Mouse (Mus musculus): ENCODE data around the gene Faap100. TPM values are rescaled to one million over a fixed set of nuclear protein-coding genes. Genes with fewer than 3 reads are reported as not detected.
A peak's percentile ranks its signal among the peaks of the same experiment; 100 is the strongest.
"Not testable (repeated sequence)": the region's sequence is repeated elsewhere in the genome, so short reads cannot be mapped to it uniquely, and the experiment has no call there.

Gene Faap100
- polyA plus RNA-seq, 1 experiment from 2014 or later = 8.7 TPM

DNA sequence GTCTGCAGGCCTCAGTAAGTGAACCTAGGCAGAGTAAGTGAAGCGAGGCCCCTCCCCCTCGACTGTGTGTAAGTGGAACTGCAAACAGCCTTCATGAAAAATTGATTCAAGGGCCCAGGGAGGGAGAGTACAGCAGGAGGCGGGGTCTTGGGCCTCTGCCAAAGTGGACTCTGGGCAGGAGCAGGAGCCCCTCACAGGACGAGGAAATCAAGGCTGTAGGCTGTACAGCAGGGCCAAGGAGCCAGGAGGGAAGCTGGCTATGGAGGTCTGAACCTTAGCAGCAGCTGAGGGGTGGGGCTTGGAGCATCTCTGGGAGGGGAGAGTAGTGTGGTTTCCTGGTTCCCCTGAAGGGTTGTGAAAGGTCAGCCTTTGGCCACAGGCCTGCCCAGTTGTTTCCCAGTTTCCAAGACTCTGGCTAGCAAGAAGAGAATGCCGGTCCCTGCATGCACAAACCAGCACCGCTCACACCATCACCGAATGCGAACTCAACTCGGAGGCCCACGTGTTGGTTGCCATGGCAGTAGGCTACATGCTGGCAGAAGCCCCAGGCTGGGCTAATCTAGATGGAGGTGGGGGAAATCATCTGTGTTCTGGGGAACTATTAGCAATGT, 20.7 kb downstream of the Faap100 start:
- Histone ChIP-seq H3K4me2 (0 out of 2 replicates have a peak overlapping the region, but pooled peaks have one; percentile 9), H3K36me3 (no peaks in the 10 kb centered on the region), H3K9ac (0 out of 2 replicates have a peak overlapping the region, but pooled peaks have one; percentile 2), H3K4me3 (replicated peaks) (no peak overlapping the region), H3K27ac (peak overlapping the region; percentile 26; the same call in 1 of the 2 replicates), H3K27me3 (peaks cover 6% of the 10 kb centered on the region; the same call in 1 of the 2 replicates), H3K9me3 (replicated peaks) (no peaks in the 10 kb centered on the region), H3K4me1 (replicated peaks) (peaks cover 56% of the 10 kb centered on the region)
- ATAC-seq (ENCODE audit: low read depth) = no peak
- no peak for DNase-seq
- 37% methylated on average over 10 of the region's 10 CpGs for WGBS (ENCODE audit: insufficient replicate concordance)

DNA sequence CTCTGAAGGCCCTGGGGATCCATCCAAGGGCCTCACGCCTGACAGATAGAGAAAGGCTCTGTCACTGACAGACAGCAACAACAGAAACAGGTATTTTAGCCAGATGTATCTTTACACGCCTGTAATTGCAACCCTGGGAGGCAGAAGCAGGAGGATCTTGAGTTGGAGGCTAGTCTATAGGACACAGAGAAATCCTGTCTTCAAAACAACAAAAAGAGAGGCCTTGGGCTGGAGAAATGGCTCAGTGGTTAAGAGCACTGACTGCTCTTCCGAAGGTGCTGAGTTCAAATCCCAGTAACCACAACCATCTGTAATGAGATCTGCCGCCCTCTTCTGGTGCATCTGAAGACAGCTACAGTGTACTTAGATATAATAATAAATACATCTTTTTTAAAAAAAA, 21.7 kb downstream of the Faap100 start:
- Histone ChIP-seq H3K4me3 (replicated peaks) (no peak overlapping the region), H3K27me3 (peaks cover 5% of the 10 kb centered on the region; the same call in 1 of the 2 replicates), H3K9me3 (replicated peaks) (no peaks in the 10 kb centered on the region), H3K27ac (peak overlapping the region; percentile 93), H3K9ac (no peak overlapping the region), H3K36me3 (no peaks in the 10 kb centered on the region), H3K4me1 (replicated peaks) (peaks cover 66% of the 10 kb centered on the region), H3K4me2 (no peak overlapping the region)
- WGBS (ENCODE audit: insufficient replicate concordance) = 80% methylated on average over 4 of the region's 4 CpGs
- ATAC-seq (ENCODE audit: low read depth) (no peak), DNase-seq (no peak)

DNA sequence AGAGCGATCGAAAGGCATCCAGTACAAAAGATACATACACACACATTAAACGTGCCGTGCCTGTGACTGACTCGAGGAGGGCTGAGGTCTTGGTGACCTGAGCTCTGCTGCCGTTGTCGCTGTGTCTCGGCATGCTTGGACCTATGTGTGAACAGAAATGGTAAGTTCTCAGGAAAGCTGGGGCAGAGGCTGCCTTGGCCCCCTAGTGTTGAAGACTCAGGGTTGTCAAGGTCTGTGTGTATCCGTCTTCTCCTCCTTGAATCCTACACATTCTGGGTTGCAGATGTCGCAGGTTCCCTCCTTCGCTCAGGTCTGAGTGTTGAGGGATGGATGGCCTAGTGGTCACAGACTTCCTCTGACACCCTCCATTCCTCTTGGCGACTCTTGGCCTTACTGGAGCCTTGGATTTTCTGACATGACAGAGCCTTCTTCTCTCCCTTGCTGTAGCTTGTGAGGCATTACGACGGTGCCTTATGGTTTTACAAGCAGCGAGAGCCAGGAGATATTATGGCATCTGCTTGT, 22.2 kb downstream of the Faap100 start:
- peaks cover 9% of the 10 kb centered on the region; the same call in 1 of the 2 replicates for H3K27me3 ChIP-seq
- no peak for ATAC-seq (ENCODE audit: low read depth)
- no peak overlapping the region for H3K9ac ChIP-seq
- peaks cover 71% of the 10 kb centered on the region for H3K4me1 ChIP-seq (replicated peaks)
- no peak overlapping the region for H3K4me3 ChIP-seq (replicated peaks)
- H3K9me3 ChIP-seq (replicated peaks) = no peaks in the 10 kb centered on the region
- no peaks in the 10 kb centered on the region for H3K36me3 ChIP-seq
- H3K27ac ChIP-seq = peak overlapping the region; percentile 93
- 81% methylated on average over 15 of the region's 15 CpGs for WGBS (ENCODE audit: insufficient replicate concordance)
- H3K4me2 ChIP-seq = no peak overlapping the region
- DNase-seq = no peak

DNA sequence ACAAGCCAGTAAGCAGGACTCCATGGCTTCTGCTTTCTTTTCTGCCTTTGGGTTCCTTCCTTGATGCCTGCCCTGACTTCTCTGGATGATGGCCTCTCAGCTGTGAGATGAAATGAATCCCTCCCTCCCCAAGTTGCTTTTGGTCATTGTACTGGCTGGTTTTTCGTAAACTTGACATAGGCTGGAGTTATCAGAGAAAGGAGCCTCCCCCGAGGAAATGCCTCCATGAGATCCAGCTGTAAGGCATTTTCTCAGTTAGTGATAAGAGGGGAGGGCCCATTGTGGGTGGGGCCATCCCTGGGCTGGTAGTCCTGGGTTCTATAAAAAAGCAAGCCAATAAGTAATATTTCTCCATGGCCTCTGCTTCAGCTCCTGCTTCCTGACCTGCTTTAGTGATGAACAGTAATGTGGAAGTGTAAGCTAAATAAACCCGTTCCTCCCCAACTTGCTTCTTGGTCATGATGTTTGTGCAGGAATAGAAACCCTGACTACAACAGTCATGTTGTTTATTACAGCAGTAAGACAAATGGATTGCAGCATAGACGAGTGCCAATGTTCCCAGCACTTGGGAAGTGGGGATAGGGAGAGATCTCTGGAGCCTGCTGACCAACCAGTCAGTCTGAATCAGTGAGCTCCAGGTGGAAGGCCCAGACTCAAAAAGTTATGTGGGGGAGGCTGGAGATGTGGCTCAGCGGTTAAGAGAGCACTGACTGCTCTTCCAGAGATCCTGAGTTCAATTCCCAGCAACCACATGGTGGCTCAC, 23.1 kb downstream of the Faap100 start:
- Histone ChIP-seq H3K4me3 (replicated peaks) (peak overlapping the region; percentile 26; the same call in 1 of the 2 replicates), H3K4me2 (peak overlapping the region; percentile 78), H3K27me3 (peaks cover 14% of the 10 kb centered on the region), H3K36me3 (no peaks in the 10 kb centered on the region), H3K9ac (peak overlapping the region; percentile 79), H3K4me1 (replicated peaks) (peaks cover 80% of the 10 kb centered on the region), H3K27ac (peak overlapping the region; percentile 93), H3K9me3 (replicated peaks) (no peaks in the 10 kb centered on the region)
- peak; percentile 59 for DNase-seq
- peak; percentile 15; the same call in 1 of the 2 replicates for ATAC-seq (ENCODE audit: low read depth)
- WGBS (ENCODE audit: insufficient replicate concordance) = 41% methylated on average over 5 of the region's 5 CpGs

DNA sequence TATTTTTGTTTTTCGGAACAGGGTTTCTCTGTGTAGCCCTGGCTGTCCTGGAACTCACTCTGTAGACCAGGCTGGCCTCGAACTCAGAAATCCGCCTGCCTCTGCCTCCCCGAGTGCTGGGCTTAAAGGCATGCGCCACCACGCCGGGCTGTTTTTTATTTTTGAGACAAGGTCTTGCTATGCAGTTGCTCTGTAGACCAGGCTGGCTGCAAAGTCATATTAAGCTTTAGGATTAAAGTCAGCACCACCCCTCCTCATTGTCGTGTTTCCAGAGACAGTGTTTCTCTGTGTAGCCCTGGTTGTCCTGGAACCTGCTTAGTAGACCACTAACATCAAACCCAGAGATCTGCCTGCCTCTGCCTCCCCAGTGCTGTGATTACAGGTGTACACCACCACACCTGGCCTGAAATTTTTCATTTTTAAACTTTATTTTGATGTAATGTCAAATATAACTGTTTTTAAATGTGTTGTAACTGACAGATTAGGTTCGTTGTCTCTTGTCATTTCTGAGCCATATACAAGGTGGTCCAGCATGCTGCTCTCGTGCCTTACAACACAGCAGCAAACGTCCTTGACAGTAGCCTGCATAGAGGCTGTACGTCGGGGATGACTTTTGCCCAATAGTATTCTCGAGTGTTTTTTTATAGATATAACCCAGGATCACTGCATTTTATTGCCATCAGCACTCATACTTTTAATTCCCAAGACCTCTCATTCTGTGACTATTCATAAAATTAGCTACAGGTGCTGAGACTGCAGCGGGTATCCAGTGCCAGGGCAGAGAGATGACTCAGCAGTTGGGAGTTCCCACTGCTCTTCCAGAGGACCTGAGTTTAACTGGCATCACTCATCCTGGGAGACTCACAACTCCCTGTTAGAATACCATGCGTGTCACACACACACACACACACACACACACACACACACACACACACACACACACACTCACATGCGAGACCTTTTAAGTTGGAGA, 24.0 kb downstream of the Faap100 start:
- Histone ChIP-seq H3K27me3 (peaks cover 23% of the 10 kb centered on the region), H3K4me3 (replicated peaks) (peak overlapping the region; percentile 26), H3K36me3 (no peaks in the 10 kb centered on the region), H3K27ac (peak overlapping the region; percentile 93), H3K4me2 (peak overlapping the region; percentile 78), H3K9me3 (replicated peaks) (no peaks in the 10 kb centered on the region), H3K4me1 (replicated peaks) (peaks cover 89% of the 10 kb centered on the region), H3K9ac (peak overlapping the region; percentile 79)
- DNase-seq (no peak), ATAC-seq (ENCODE audit: low read depth) (no peak)
- WGBS (ENCODE audit: insufficient replicate concordance) = 72% methylated on average over 17 of the region's 17 CpGs

DNA sequence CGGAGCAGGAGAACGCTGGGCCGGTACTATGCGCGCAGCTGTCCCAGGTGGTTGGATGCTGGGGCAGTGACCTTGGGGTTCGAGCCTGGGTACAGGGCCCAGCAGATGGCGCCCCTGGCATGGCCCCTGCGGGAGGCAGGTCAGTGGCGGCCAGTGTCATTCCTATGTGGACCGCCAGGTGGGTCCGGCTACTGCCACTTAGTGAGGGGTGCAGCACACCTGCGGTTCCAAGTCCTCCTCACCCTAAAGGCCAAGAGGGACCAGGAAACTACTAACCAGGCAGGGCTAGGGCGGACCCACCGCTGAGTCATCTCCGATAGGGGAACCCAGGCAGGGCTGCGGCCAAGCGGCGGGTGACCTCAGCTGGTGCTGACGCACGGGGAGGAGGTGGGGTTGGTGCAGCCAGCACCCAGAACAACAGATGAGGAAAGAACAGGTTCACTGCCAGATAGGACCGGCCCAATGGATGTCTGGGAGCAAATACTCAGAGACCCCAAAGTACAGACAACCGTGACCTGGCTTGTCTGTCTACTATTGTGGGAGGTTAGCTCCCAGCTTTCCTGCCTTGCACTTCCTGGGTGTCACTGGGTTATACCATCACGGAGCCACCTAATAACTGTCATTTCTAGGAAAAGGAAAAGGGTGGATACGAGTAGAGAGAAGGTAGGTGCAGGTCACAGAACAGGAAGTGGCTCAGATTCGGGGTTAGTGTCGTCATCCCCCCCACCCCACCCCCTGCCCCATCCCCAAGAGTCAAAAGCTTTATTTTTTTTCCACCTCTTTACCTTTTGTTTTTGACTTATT, 24.9 kb downstream of the Faap100 start:
- peak; percentile 92 for ATAC-seq (ENCODE audit: low read depth)
- peak; percentile 93 for DNase-seq
- Histone ChIP-seq H3K36me3 (no peaks in the 10 kb centered on the region), H3K27ac (peak overlapping the region; percentile 93), H3K4me3 (replicated peaks) (peak overlapping the region; percentile 51), H3K4me2 (peak overlapping the region; percentile 78), H3K9me3 (replicated peaks) (no peaks in the 10 kb centered on the region), H3K27me3 (peaks cover 29% of the 10 kb centered on the region), H3K9ac (peak overlapping the region; percentile 79), H3K4me1 (replicated peaks) (peaks cover 97% of the 10 kb centered on the region)
- WGBS (ENCODE audit: insufficient replicate concordance) = 5% methylated on average over 26 of the region's 26 CpGs

DNA sequence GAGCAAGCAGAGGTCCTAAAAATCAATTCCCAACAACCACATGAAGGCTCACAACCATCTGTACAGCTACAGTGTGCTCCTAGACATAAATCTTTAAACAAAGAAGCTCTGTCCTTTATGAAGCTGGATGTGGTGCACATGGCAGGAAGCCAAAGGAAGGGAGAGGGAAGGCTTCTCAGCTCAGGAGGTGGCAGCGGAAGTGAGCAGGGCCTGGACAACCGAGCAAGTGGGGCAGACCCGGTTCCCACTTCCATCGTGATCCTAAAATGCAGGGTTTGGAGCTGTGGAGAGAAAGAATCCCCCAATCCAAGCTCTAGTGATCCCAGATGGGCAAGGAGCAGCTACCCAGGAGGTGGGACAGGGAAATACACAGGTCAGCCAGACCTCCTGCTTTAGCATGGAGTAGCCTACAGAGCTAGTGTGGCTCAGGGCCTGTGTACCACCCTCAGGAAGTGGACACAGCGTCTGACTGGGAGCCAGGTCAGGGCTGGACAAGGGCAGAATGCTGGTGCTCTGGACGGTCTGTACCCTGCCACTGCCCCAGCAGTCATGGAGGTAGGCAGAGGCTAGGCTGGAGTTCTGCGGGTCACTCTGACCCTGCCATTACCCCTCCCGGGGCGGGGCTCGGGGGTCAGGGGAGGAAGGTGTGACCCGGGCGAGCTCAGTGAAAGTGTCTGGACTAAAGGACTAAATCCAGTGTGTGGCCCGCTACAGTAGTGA, 25.8 kb downstream of the Faap100 start:
- no peaks in the 10 kb centered on the region for H3K9me3 ChIP-seq (replicated peaks)
- peaks cover 90% of the 10 kb centered on the region for H3K4me1 ChIP-seq (replicated peaks)
- no peak for ATAC-seq (ENCODE audit: low read depth)
- peak overlapping the region; percentile 93 for H3K27ac ChIP-seq
- WGBS (ENCODE audit: insufficient replicate concordance) = 66% methylated on average over 13 of the region's 13 CpGs
- H3K4me2 ChIP-seq = peak overlapping the region; percentile 78
- DNase-seq = no peak
- H3K9ac ChIP-seq = peak overlapping the region; percentile 79
- peaks cover 29% of the 10 kb centered on the region for H3K27me3 ChIP-seq
- no peaks in the 10 kb centered on the region for H3K36me3 ChIP-seq
- 0 out of 2 replicates have a peak overlapping the region, but pooled peaks have one; percentile 51 for H3K4me3 ChIP-seq (replicated peaks)

DNA sequence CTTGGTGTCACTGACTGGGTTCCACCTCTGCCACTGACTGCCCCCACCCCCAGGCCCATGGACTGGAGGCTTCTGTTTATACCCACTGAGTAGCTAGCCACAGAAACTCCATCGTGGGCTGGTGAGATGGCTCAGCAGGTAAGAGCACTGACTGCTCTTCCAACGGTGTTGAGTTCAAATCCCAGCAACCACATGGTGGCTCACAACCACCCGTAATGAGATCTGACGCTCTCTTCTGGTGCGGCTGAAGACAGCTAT, 26.5 kb downstream of the Faap100 start:
- ATAC-seq (ENCODE audit: low read depth); H3K36me3 ChIP-seq; DNase-seq; H3K9ac ChIP-seq; H3K9me3 ChIP-seq (replicated peaks); H3K4me2 ChIP-seq; H3K4me3 ChIP-seq (replicated peaks): not testable (repeated sequence)
- 88% methylated on average over 5 of the region's 5 CpGs for WGBS (ENCODE audit: insufficient replicate concordance)
- H3K4me1 ChIP-seq (replicated peaks) = peaks cover 89% of the 10 kb centered on the region
- peak overlapping the region; percentile 48; the same call in 1 of the 2 replicates for H3K27ac ChIP-seq
- H3K27me3 ChIP-seq = peaks cover 29% of the 10 kb centered on the region

DNA sequence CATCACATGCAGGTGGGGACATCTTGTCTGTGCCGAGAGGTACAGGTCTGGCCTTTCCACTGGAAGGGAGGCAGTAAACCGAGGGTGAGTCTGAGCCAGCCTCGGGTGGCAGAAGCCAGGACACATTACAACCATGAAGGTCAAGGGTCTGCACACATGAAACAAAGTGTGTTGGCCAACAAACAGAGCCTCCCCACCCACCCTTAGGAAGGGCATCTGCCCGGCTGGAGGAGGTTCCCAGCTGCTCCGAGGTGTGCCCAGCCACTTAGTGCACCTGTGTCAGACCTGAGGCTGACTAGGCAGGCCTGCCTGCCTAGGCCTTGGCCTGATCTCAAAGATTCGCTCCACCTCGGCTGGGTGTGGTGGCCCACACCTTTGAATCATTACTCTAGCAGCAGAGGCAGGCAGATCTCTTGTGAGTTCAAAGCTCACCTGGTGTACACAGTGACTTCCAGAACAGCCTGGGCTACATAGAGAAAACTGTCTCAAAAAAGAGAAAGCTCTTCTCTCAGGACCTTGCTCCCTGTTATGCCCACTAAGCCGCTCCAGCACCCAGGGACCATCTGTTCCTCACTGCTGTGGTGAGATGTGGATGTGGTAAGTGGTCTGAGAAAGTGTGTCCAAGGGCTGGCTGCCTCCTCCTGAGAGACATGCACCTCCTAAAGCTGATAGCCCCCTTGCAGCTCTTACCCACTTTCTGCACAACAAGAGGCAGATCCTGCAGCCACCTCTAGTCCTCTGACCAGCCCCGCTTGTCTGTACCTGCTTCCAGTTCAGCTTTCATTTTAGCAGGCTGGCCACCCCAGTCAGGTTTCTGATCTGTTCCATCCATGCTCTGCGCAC, 27.1 kb downstream of the Faap100 start:
- H3K4me1 ChIP-seq (replicated peaks) = peaks cover 86% of the 10 kb centered on the region
- no peak overlapping the region; the same call in 1 of the 2 replicates for H3K4me3 ChIP-seq (replicated peaks)
- peak overlapping the region; percentile 92 for H3K27ac ChIP-seq
- H3K9ac ChIP-seq = no peak overlapping the region
- H3K4me2 ChIP-seq = no peak overlapping the region; the same call in 1 of the 2 replicates
- H3K9me3 ChIP-seq (replicated peaks) = no peaks in the 10 kb centered on the region
- WGBS (ENCODE audit: insufficient replicate concordance) = 84% methylated on average over 10 of the region's 10 CpGs
- H3K36me3 ChIP-seq = peaks cover 8% of the 10 kb centered on the region
- peaks cover 29% of the 10 kb centered on the region for H3K27me3 ChIP-seq
- DNase-seq = no peak
- no peak for ATAC-seq (ENCODE audit: low read depth)

Data from liver, embryonic 13.5 days (tissue).